Mouse (Mus musculus): ENCODE measurements around the gene Tnip2.

- TF ChIP-seq MAFK (IDR thresholded peaks at IDR 0.05; ENCODE audit: insufficient read depth, low read depth, low read length) (no peak), ZNF384 (IDR thresholded peaks at IDR 0.05; ENCODE audit: low read depth, low read length) (no peak), CHD2 (IDR thresholded peaks at IDR 0.05; ENCODE audit: low read depth, low read length) (no peak), ZC3H11A (IDR thresholded peaks at IDR 0.05; ENCODE audit: borderline replicate concordance, low read depth, low read length) (no peak)
These were observed 10.7 kb upstream of the Tnip2 start for GRCm38 (mm10) chr5:34524511-34524910.

Measured in ES-E14 (cell line).